Mouse (Mus musculus) G1E (cell line): ENCODE results near the gene Hbs1l. TPM values are rescaled to one million over a fixed set of nuclear protein-coding genes. Genes with fewer than 3 reads are reported as not detected.

Experiments
- ATAC-seq: 2 replicates; pipeline ENCODE4 v1.8.0; 2016; ENCODE audit warnings: mild to moderate bottlenecking; ENCODE audit not compliant: insufficient number of reproducible peaks, poor library complexity, low FRiP score, severe bottlenecking; ENCODE audit errors: extremely low read depth
- DNase-seq: peaks from one replicate; pipeline ENCODE4 v3.0.0; 2012; ENCODE audit warnings: low spot score
- H3K27me3 ChIP-seq: 2 replicates; pipeline ENCODE4 v1.6.1; 2012; ENCODE audit warnings: mild to moderate bottlenecking, low read length, inconsistent platforms; ENCODE audit not compliant: insufficient read depth
- H3K36me3 ChIP-seq: replicated peaks from 2 replicates; pipeline ENCODE3; 2012; ENCODE audit warnings: mild to moderate bottlenecking, inconsistent platforms
- H3K4me1 ChIP-seq: 2 replicates; pipeline ENCODE4 v1.6.1; 2012; ENCODE audit warnings: low read depth, low read length, inconsistent platforms, mixed read lengths; ENCODE audit not compliant: insufficient read depth
- H3K4me3 ChIP-seq: 2 replicates; pipeline ENCODE4 v1.5.1; 2012; ENCODE audit warnings: low read depth, mild to moderate bottlenecking, inconsistent platforms, low read length, moderate library complexity, mixed read lengths
- H3K9me3 ChIP-seq: replicated peaks from 2 replicates; pipeline ENCODE4 v1.6.1; 2012; ENCODE audit warnings: inconsistent platforms
- CTCF ChIP-seq: IDR thresholded peaks from 2 replicates; pipeline ENCODE4 v1.5.1; 2012; ENCODE audit warnings: low read depth, low read length, inconsistent platforms, mixed read lengths
- GATA1 ChIP-seq: IDR thresholded peaks from 2 replicates; pipeline ENCODE4 v1.6.1; 2012; ENCODE audit warnings: borderline replicate concordance, low read length, inconsistent platforms, mixed read lengths
- GATA2 ChIP-seq: IDR thresholded peaks from 2 replicates; pipeline ENCODE4 v1.6.1; 2012; ENCODE audit warnings: low read depth, low read length, inconsistent platforms, borderline replicate concordance
- POLR2AphosphoS5 ChIP-seq: IDR thresholded peaks from 2 replicates; pipeline ENCODE4 v1.6.1; 2012; ENCODE audit warnings: low read depth, low read length, inconsistent platforms; ENCODE audit not compliant: insufficient replicate concordance
- TAL1 ChIP-seq: conservative IDR thresholded peaks from 2 replicates; pipeline ENCODE4 v1.6.1; 2012; ENCODE audit warnings: low read depth, low read length, inconsistent platforms, mixed read lengths
- polyA plus RNA-seq: library from polyadenylated mRNA; stranded (reverse); fragments of >175 nt; gene quantifications from 2 replicates; pipeline ENCODE4 v1.2.3, GENCODE M21; 2012
- total RNA-seq, 2 experiments: library from RNA; stranded (forward) in 1 of 2; stranded (reverse) in 1 of 2; fragments of 200-1000 nt in 1 of 2; fragments of >200 nt in 1 of 2; fragmentation: Nextera tagmentation in 1 of 2; gene quantifications; 2 replicates each; pipeline ENCODE4 v1.2.3; 2014 to 2017

Gene Hbs1l
- total and polyA plus RNA-seq, 3 experiments, result 132 to 153 (median 150) TPM

DNA sequence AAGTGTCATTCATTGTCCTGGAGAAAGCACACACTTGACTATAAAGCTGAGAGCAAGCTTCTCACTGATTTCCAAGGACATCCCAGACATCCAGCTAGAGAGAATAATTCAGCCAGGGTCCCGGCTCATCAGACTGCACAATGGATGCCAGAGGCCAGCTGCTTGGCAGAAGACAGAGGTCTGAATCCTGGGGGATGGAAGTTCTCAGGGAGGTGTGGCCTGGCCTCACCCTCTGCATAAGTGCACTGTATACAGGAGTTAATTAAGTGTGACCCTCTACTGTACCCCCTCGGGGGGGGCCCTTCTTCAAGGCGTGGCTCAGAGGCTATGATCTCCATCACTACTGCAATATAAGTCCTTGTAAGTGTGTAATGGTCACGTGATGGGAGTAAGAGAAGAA lies 105.5 kb downstream of the Hbs1l start:
- peaks cover 38% of the 10 kb centered on the region for H3K4me1 ChIP-seq
- ATAC-seq (no peak), DNase-seq (no peak)
- no peaks in the 10 kb centered on the region for H3K9me3 ChIP-seq
- TF ChIP-seq CTCF (no peak), POLR2AphosphoS5 (no peak), GATA1 (no peak), GATA2 (no peak)
- H3K27me3 ChIP-seq, result peaks cover 25% of the 10 kb centered on the region
- H3K4me3 ChIP-seq, result no peak overlapping the region
- H3K36me3 ChIP-seq, result no peaks in the 10 kb centered on the region

DNA sequence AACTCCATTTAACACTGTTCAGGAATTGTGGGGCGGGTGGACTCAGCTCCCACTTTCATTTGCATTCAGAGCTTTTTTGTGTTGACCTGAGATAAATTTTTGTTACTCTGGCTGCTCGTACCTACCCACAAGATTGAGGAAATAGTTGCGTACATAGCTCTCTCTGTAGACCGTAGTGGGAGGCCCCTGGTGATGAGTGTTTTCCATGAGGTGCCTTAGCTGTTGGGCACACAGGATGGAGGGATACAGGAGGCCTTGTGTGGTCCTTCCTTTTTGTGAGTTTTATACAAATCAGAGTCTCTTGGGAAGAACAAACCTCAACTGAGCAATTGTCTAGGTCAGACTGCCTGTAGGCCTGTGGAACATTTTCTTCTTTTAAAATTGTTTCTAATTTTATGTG lies 109.0 kb downstream of the Hbs1l start:
- Histone ChIP-seq H3K27me3 (peaks cover 27% of the 10 kb centered on the region), H3K36me3 (no peaks in the 10 kb centered on the region), H3K4me3 (no peak overlapping the region), H3K9me3 (no peaks in the 10 kb centered on the region), H3K4me1 (peaks cover 38% of the 10 kb centered on the region)
- TF ChIP-seq GATA1 (no peak), TAL1 (no peak), CTCF (no peak), POLR2AphosphoS5 (no peak), GATA2 (no peak)
- ATAC-seq, result no peak
- DNase-seq, result no peak

DNA sequence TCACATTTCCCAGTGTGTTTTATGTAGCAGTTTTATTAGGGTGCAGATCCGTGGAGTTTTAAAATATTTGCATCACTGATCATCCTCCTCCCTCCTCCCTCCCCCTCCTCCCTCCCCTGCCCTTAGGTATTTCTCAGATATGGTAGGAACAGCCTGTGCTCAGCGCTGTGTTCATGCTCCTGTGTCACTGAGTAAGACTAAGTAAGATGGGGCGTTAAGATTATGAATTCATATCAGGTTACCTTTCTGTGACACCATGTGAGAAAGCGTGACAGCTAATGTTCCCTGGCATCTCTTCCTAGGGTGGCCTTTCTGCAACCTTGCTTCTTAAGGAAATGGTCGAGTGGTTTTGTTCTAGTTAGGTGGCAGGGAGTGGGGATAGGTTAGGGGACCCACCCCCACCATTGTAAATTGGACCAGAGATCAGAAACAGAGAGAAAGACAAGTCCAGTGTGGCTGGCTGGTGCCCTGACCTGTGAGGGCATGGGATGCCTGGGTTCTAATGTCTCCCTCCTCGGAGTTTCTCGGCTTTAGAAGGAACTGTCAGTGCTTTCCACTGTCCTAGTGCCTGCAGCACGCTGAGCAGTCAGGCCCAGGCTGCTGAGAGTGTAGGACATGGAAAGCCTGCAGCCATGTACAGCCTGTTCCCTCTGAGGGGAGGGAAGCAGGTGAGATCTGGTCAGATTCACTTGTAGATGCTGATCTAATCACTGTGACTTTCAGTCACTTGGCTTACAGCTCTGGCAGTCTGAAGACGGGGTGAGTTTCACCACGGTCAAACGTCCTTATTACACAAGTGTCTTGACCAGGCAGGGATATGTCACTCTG lies 110.1 kb downstream of the Hbs1l start:
- DNase-seq (no peak), ATAC-seq (no peak)
- no peak for TF ChIP-seq TAL1
- TF ChIP-seq GATA2, result no peak
- no peak for TF ChIP-seq CTCF
- no peak for TF ChIP-seq POLR2AphosphoS5
- no peak for TF ChIP-seq GATA1
- H3K27me3 ChIP-seq, result peaks cover 32% of the 10 kb centered on the region
- peaks cover 29% of the 10 kb centered on the region for H3K4me1 ChIP-seq
- no peaks in the 10 kb centered on the region for H3K9me3 ChIP-seq
- H3K36me3 ChIP-seq, result no peaks in the 10 kb centered on the region
- no peak overlapping the region for H3K4me3 ChIP-seq

DNA sequence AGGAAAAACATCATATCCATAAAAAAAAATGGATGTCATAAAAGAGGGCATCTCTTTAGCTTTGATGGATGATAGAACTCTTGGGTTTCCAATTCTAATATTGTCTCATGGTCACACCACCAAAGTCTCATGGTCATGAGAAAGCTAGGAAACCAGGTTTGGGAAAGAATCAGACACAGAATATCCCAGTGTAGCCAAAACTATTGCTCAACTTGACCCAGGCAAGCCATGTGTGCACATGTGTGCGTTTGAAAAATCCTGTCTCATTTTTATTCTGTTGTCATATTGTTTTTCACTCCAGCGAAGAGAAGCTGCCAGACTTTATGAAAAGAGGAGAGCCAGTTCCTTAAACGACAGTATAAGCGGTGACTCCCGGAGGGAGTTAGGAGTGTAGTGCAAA lies 114.9 kb downstream of the Hbs1l start:
- DNase-seq (no peak), ATAC-seq (no peak)
- Histone ChIP-seq H3K4me3 (no peak overlapping the region), H3K27me3 (peaks cover 28% of the 10 kb centered on the region), H3K9me3 (no peaks in the 10 kb centered on the region), H3K36me3 (no peaks in the 10 kb centered on the region), H3K4me1 (peaks cover 27% of the 10 kb centered on the region)
- TF ChIP-seq GATA1 (no peak), GATA2 (no peak), POLR2AphosphoS5 (no peak), CTCF (no peak), TAL1 (no peak)

GRCm38 (mm10) chr10:21411621-21412205 lies 115.9 kb downstream of the Hbs1l start:
- H3K4me1 ChIP-seq, result peaks cover 27% of the 10 kb centered on the region
- no peak for DNase-seq
- no peak for TF ChIP-seq CTCF
- TF ChIP-seq TAL1, result no peak
- TF ChIP-seq GATA2, result no peak
- TF ChIP-seq GATA1, result no peak
- no peak for TF ChIP-seq POLR2AphosphoS5
- H3K36me3 ChIP-seq, result no peaks in the 10 kb centered on the region
- ATAC-seq, result no peak
- no peaks in the 10 kb centered on the region for H3K9me3 ChIP-seq
- H3K4me3 ChIP-seq, result no peak overlapping the region
- H3K27me3 ChIP-seq, result peaks cover 28% of the 10 kb centered on the region

- Histone ChIP-seq H3K4me3 (no peak overlapping the region), H3K4me1 (peaks cover 46% of the 10 kb centered on the region), H3K9me3 (no peaks in the 10 kb centered on the region), H3K36me3 (no peaks in the 10 kb centered on the region), H3K27me3 (peaks cover 10% of the 10 kb centered on the region)
- TF ChIP-seq POLR2AphosphoS5 (no peak), GATA1 (no peak), CTCF (no peak), GATA2 (no peak), TAL1 (no peak)
- DNase-seq, result no peak
- ATAC-seq, result no peak
Observed at GRCm38 (mm10) chr10:21415031-21415430, 119.3 kb downstream of the Hbs1l start.
